Mouse (Mus musculus) hematopoietic stem cell, adult 5-6 weeks (primary cell): ENCODE measurements around the gene Bex1. TPM values are rescaled to one million over a fixed set of nuclear protein-coding genes. Genes with fewer than 3 reads are reported as not detected.

ENCODE experiments used
- ATAC-seq, 2 experiments: fragments of 125-278 bp in 1 of 2; replicated peaks in 1 of 2; 2 replicates each; pipeline ENCODE4 v1.8.0; 2016 to 2017; ENCODE audit warnings: inconsistent platforms in 2 of 2, mild to moderate bottlenecking in 2 of 2, moderate number of reproducible peaks in 2 of 2, low read depth in 1 of 2, moderate TSS enrichment in 1 of 2; ENCODE audit not compliant: low FRiP score in 2 of 2, poor library complexity in 2 of 2, severe bottlenecking in 2 of 2, insufficient read depth in 1 of 2, low TSS enrichment in 1 of 2
- total RNA-seq: library from RNA; stranded (forward); fragments of 172-1452, 232-1000 nt; gene quantifications from 2 replicates; pipeline ENCODE4 v1.2.3, GENCODE M21; 2017

Bex1 gene
- 35.0 and 39.9 TPM in 2 replicates for total RNA-seq

GRCm38 (mm10) chrX:136214729-136215677, at the start of gene Bex1, which contains the start of gene Tceal7:
TSS of gene Bex1 (minus strand) at chrX:136215513.
TSS of gene Tceal7 (plus strand) at chrX:136214779.
- ATAC-seq = peak; percentile 56 to 66

DNA sequence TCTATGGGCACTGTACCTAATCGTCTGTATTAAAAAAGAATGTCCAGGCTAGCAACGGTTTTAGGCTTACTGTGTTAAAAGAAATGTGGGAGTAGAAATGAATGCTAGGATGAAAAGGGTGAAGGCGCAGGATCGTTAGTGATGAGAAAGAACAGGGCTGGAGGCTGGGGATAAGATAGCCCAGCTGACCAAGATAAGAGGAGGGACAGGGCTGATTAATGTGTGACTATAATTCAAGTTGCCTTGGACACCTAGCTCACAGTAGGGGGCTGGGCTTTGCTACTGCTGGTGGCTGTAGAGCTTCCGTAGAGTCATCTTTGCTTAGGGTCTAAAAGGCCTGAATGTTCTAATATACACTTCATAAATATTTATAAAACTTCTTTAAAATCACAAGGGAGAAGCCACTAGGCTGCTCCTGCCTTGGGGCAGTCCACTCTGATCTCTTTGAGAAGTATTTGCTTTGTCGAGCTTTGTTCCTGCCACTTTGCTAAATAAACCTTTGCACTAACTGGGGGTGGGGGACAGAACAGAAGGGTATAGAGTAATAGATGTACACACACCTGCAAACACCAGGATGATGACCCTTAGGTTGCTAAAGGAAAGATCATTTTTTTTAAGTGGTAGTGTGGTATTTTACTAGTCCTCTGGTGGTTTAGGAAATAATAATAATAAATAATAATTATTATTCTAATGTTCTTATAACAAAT, 36.9 kb upstream of the Bex1 start:
- ATAC-seq = no peak

- ATAC-seq = no peak
Observed at GRCm38 (mm10) chrX:136249671-136250070, 34.4 kb upstream of the Bex1 start.

GRCm38 (mm10) chrX:136248811-136249210, 33.5 kb upstream of the Bex1 start:
- no peak for ATAC-seq

DNA sequence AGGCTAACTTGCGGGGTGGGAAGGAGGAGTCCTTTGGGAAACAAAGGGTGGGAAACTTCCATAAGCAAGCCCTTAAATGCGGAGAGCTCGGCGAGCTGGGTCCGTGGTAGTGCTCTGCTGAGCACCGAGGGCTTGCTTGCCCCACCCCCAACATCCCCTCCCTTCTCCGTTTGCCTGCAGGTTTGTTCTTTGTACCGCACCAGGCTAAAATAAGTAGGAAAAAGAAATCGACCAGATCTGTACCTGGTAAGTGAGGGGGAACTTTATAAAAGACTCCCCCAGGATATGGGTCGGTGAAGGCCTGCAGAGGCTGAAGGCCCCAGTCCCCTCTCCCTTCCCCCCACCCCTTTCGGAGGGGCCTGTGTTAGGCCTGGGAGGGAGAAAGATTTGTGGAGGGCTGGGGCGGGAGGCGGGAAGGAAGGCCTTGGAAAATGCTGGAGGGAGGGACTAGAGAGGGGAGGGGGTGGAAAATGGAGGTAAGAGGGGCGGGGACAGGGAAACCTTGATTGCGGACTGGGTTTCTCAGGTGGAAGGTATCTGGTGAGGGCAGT, 30.3 kb upstream of the Bex1 start:
- no peak for ATAC-seq

GRCm38 (mm10) chrX:136244574-136245229, 29.4 kb upstream of the Bex1 start, which contains the start of gene Tceal9:
TSS of gene Tceal9 (plus strand) at chrX:136245079.
- peak; percentile 99 for ATAC-seq

DNA sequence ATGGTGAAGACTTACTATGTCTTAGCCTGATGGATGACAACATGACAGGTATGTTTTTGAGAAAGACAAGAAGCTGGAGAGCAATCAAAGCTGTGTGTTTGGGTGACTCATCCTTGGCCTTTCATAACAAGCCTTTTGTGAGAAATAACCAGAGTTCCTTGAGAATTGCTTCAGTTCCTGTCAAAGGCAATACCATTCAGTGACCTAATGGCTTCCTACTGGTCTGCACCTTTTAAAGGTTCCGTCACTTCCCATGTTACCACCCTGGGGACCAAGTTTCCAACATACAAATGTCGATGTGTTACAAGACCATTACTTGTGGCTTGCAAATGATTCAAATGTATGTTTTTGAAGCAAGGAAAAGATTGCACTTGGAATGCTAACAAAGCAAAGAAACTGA, 27.9 kb upstream of the Bex1 start:
- no peak for ATAC-seq

- ATAC-seq = no peak; a peak in 1 of 4 replicates
Observed at GRCm38 (mm10) chrX:136238118-136238517, 22.8 kb upstream of the Bex1 start.

- no peak for ATAC-seq
Observed at GRCm38 (mm10) chrX:136227768-136228167, 12.5 kb upstream of the Bex1 start.

DNA sequence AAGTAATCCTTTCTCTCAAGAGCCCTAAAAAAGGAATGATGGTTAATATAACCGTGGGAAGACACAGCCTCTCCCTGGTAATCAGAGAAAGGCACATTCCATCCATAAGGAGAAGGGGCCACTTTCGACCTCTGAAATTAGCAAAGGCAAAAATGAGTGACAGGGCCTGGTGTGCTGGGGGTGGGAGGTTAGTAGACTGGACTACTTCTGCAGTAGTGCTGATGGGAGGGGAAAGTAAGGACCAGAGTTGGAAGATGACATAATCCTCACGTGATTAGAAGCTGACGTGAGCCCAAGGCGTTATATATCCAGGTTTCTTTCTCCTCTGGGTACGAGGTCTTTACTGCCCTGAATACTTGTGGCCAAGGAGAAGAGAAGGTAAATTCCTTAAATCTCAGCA, 8.4 kb upstream of the Bex1 start:
- no peak for ATAC-seq

DNA sequence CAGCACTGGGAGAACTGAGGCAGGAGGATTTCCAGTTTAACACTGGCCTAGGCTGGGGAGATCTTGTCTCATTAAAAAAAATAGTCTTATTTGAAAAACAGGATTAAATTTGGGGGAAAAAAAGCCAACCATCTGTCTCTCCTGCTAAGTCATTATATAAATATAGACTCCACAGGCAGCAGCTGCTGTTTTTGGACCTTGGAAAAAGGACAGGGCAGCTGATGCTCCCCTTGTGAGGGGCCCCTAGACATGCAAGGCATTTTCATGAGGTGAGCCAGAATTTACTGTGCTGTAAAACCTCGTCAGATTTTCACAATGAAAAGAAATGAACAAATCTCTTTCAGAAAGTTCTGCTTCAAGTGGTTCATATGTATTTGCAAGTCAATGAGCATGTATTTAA, 990 bp upstream of the Bex1 start:
- no peak for ATAC-seq

DNA sequence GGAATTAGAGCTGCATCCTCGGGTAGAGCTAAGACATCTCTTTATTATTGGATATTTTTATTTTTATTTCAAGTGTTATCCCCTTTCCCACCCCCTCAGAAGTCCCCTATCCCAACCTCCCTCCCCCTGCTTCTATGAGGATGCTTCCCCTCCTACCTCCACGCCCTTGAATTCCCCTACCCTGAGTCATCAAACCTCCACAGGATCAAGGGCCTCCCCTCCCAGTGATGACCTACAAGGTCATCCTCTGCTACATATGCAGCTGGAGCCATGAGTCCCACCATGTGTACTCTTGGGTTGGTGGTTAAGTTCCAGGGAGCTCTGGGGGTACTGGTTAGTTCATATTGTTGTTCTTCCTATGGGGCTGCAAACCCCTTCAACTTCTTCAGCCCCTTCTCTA, 1.9 kb downstream of the Bex1 start:
- no peak for ATAC-seq

- no peak for ATAC-seq
Observed at GRCm38 (mm10) chrX:136204406-136204805, 10.9 kb downstream of the Bex1 start.

DNA sequence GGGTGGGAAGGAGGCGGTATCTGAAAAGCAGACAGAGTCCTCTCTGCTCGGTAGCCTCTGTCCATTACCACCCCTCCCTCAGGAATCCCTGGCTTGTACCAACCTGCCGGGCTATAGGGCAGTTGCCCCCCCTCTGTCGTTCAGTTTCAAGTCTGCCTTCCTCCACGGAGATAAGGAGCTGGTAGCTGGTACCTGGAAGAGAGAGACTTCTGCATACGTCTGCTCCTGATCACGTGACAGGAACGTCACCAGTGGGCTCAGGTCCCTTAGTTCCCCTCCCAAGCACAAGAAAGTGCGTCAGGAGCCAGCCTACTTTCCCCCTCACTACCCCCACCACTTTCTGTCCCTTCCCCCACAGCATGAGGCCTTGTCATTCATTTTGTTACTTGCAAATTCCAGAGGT, 11.6 kb downstream of the Bex1 start, which contains the start of gene Tceal5:
Tceal5 (minus strand) TSS at position 213 of the 403 bp plus-strand sequence.
- peak; percentile 66 to 73 for ATAC-seq

DNA sequence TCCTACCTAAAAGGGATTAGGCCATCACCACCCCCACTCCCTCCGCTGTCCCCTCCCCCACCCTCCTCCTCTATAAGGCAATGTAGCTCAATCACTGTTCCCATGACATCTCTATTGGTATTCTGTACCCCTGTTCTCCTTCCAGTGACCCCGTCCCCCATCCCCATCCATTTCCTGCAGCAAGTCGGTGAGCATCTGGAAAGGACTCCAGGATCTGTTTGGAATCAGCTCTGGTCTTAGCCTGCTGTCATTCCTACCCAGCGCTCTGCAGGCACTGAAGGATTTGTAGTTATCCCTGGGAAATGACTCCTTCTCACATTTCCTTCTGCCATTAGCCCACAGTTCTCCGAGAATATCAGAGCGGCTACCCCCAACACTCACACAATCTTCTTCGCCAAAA, 12.1 kb downstream of the Bex1 start:
- no peak for ATAC-seq

GRCm38 (mm10) chrX:136196873-136197272, 18.4 kb downstream of the Bex1 start:
- no peak; a peak in 1 of 4 replicates for ATAC-seq

GRCm38 (mm10) chrX:136195193-136195944, 19.9 kb downstream of the Bex1 start:
- ATAC-seq = no peak
